Mouse (Mus musculus): Measurements from ENCODE around the gene 4930505A04Rik. TPM values are rescaled to one million over a fixed set of nuclear protein-coding genes. Genes with fewer than 3 reads are reported as not detected.

Gene 4930505A04Rik
- polyA plus RNA-seq, 1 experiment = 0.08 TPM

GRCm38 (mm10) chr11:30433256-30433950 lies 38.2 kb downstream of the 4930505A04Rik start:
- Histone ChIP-seq H3K36me3 (ENCODE audit: control insufficient read depth, insufficient read depth) (no peaks in the 10 kb centered on the region), H3ac (ENCODE audit: control insufficient read depth, insufficient read length) (no peak overlapping the region), H3K27me3 (ENCODE audit: control insufficient read depth, insufficient read depth, insufficient read length) (no peaks in the 10 kb centered on the region), H3K4me3 (no peak overlapping the region), H3K79me2 (ENCODE audit: control insufficient read depth, insufficient read depth) (no peaks in the 10 kb centered on the region), H3K4me2 (ENCODE audit: low read depth) (no peak overlapping the region)
- no peak for TF ChIP-seq CEBPB (IDR thresholded peaks at IDR 0.05; ENCODE audit: insufficient read depth, poor library complexity, severe bottlenecking)
- TF ChIP-seq MYOD1 (IDR thresholded peaks at IDR 0.05; ENCODE audit: control insufficient read depth in 1 of 3, insufficient read length in 2 of 3, low read depth in 2 of 3) = no peak
- no peak for TF ChIP-seq MYOG (IDR thresholded peaks at IDR 0.05; ENCODE audit: control insufficient read depth in 1 of 3, insufficient read depth in 1 of 3, insufficient read length in 2 of 3, low read depth in 2 of 3)
- TF ChIP-seq POLR2A (IDR thresholded peaks at IDR 0.05; ENCODE audit: insufficient read length, low read depth) = no peak
- TF ChIP-seq E2F4 (IDR thresholded peaks at IDR 0.05; ENCODE audit: insufficient read depth) = no peak
- TF ChIP-seq TCF3 (IDR thresholded peaks at IDR 0.05; ENCODE audit: insufficient read length, low read depth) = no peak
- TF ChIP-seq USF1 (IDR thresholded peaks at IDR 0.05; ENCODE audit: low read depth) = no peak
- no peak for TF ChIP-seq TCF12 (IDR thresholded peaks at IDR 0.05; ENCODE audit: insufficient read depth, poor library complexity, severe bottlenecking)
- TF ChIP-seq POLR2AphosphoS2 (IDR thresholded peaks at IDR 0.05; ENCODE audit: insufficient read length, low read depth) = no peak
- TF ChIP-seq MAX (IDR thresholded peaks at IDR 0.05; ENCODE audit: low read depth) = no peak
- TF ChIP-seq REST (IDR thresholded peaks at IDR 0.05; ENCODE audit: insufficient read depth, insufficient read length) = no peak
- TF ChIP-seq SRF (IDR thresholded peaks at IDR 0.05; ENCODE audit: control insufficient read depth, insufficient read length, low read depth) = no peak

GRCm38 (mm10) chr11:30405581-30405980 lies 66.0 kb downstream of the 4930505A04Rik start:
- Histone ChIP-seq H3K27me3 (ENCODE audit: control insufficient read depth, insufficient read depth, insufficient read length) (no peaks in the 10 kb centered on the region), H3K79me2 (ENCODE audit: control insufficient read depth, insufficient read depth) (no peaks in the 10 kb centered on the region), H3K4me3 (no peak overlapping the region), H3K4me2 (ENCODE audit: low read depth) (no peak overlapping the region), H3ac (ENCODE audit: control insufficient read depth, insufficient read length) (no peak overlapping the region), H3K36me3 (ENCODE audit: control insufficient read depth, insufficient read depth) (no peaks in the 10 kb centered on the region)
- TF ChIP-seq TCF3 (IDR thresholded peaks at IDR 0.05; ENCODE audit: insufficient read length, low read depth) (no peak), POLR2AphosphoS2 (IDR thresholded peaks at IDR 0.05; ENCODE audit: insufficient read length, low read depth) (no peak), MYOG (IDR thresholded peaks at IDR 0.05; ENCODE audit: control insufficient read depth in 1 of 3, insufficient read depth in 1 of 3, insufficient read length in 2 of 3, low read depth in 2 of 3) (no peak), E2F4 (IDR thresholded peaks at IDR 0.05; ENCODE audit: insufficient read depth) (no peak), SRF (IDR thresholded peaks at IDR 0.05; ENCODE audit: control insufficient read depth, insufficient read length, low read depth) (no peak), REST (IDR thresholded peaks at IDR 0.05; ENCODE audit: insufficient read depth, insufficient read length) (no peak), POLR2A (IDR thresholded peaks at IDR 0.05; ENCODE audit: insufficient read length, low read depth) (no peak), USF1 (IDR thresholded peaks at IDR 0.05; ENCODE audit: low read depth) (no peak), CEBPB (IDR thresholded peaks at IDR 0.05; ENCODE audit: insufficient read depth, poor library complexity, severe bottlenecking) (no peak)

GRCm38 (mm10) chr11:30404619-30405200 lies 66.9 kb downstream of the 4930505A04Rik start:
- peak in 1 of 3 experiments; percentile 33 for TF ChIP-seq MYOG (IDR thresholded peaks at IDR 0.05; ENCODE audit: control insufficient read depth in 1 of 3, insufficient read depth in 1 of 3, insufficient read length in 2 of 3, low read depth in 2 of 3)
- no peak for TF ChIP-seq REST (IDR thresholded peaks at IDR 0.05; ENCODE audit: insufficient read depth, insufficient read length)
- H3K79me2 ChIP-seq (ENCODE audit: control insufficient read depth, insufficient read depth) = no peaks in the 10 kb centered on the region

GRCm38 (mm10) chr11:30394351-30394750 lies 77.3 kb downstream of the 4930505A04Rik start:
- Histone ChIP-seq H3K36me3 (ENCODE audit: control insufficient read depth, insufficient read depth) (no peaks in the 10 kb centered on the region), H3K4me3 (no peak overlapping the region), H3K27me3 (ENCODE audit: control insufficient read depth, insufficient read depth, insufficient read length) (no peaks in the 10 kb centered on the region), H3K4me2 (ENCODE audit: low read depth) (no peak overlapping the region), H3K79me2 (ENCODE audit: control insufficient read depth, insufficient read depth) (no peaks in the 10 kb centered on the region), H3ac (ENCODE audit: control insufficient read depth, insufficient read length) (no peak overlapping the region)
- TF ChIP-seq POLR2A (IDR thresholded peaks at IDR 0.05; ENCODE audit: insufficient read length, low read depth) = no peak
- TF ChIP-seq TCF12 (IDR thresholded peaks at IDR 0.05; ENCODE audit: insufficient read depth, poor library complexity, severe bottlenecking) = no peak
- no peak for TF ChIP-seq USF1 (IDR thresholded peaks at IDR 0.05; ENCODE audit: low read depth)
- no peak for TF ChIP-seq MYOD1 (IDR thresholded peaks at IDR 0.05; ENCODE audit: control insufficient read depth in 1 of 3, insufficient read length in 2 of 3, low read depth in 2 of 3)
- TF ChIP-seq CEBPB (IDR thresholded peaks at IDR 0.05; ENCODE audit: insufficient read depth, poor library complexity, severe bottlenecking) = no peak
- TF ChIP-seq MYOG (IDR thresholded peaks at IDR 0.05; ENCODE audit: control insufficient read depth in 1 of 3, insufficient read depth in 1 of 3, insufficient read length in 2 of 3, low read depth in 2 of 3) = no peak
- TF ChIP-seq MAX (IDR thresholded peaks at IDR 0.05; ENCODE audit: low read depth) = no peak
- no peak for TF ChIP-seq SRF (IDR thresholded peaks at IDR 0.05; ENCODE audit: control insufficient read depth, insufficient read length, low read depth)
- TF ChIP-seq POLR2AphosphoS2 (IDR thresholded peaks at IDR 0.05; ENCODE audit: insufficient read length, low read depth) = no peak
- no peak for TF ChIP-seq REST (IDR thresholded peaks at IDR 0.05; ENCODE audit: insufficient read depth, insufficient read length)
- TF ChIP-seq E2F4 (IDR thresholded peaks at IDR 0.05; ENCODE audit: insufficient read depth) = no peak
- TF ChIP-seq TCF3 (IDR thresholded peaks at IDR 0.05; ENCODE audit: insufficient read length, low read depth) = no peak

More at GRCm38 (mm10) chr11:30404619-30405200, 66.9 kb downstream of the 4930505A04Rik start:
- Histone ChIP-seq H3K36me3 (ENCODE audit: control insufficient read depth, insufficient read depth) (no peaks in the 10 kb centered on the region), H3K4me3 (no peak overlapping the region), H3K4me2 (ENCODE audit: low read depth) (no peak overlapping the region), H3K27me3 (ENCODE audit: control insufficient read depth, insufficient read depth, insufficient read length) (no peaks in the 10 kb centered on the region), H3ac (ENCODE audit: control insufficient read depth, insufficient read length) (no peak overlapping the region)

All from myocyte (in vitro differentiated cells).